Mouse (Mus musculus): ENCODE results near the gene Camta1. TPM values are rescaled to one million over a fixed set of nuclear protein-coding genes. Genes with fewer than 3 reads are reported as not detected.

Gene Camta1
- polyA plus RNA-seq, 1 experiment from 2014 or later: 77.1 TPM

GRCm38 (mm10) chr4:150973264-150973663 is 888.4 kb downstream of the Camta1 start:
- 76% methylated on average over 8 of the region's 8 CpGs for WGBS
- H3K36me3 ChIP-seq: no peaks in the 10 kb centered on the region
- H3K4me3 ChIP-seq (replicated peaks): no peak overlapping the region
- no peaks in the 10 kb centered on the region for H3K9me3 ChIP-seq (replicated peaks)
- no peak for ATAC-seq (ENCODE audit: insufficient number of reproducible peaks, low FRiP score, low TSS enrichment, low read depth)
- H3K4me2 ChIP-seq (replicated peaks): no peak overlapping the region
- no peaks in the 10 kb centered on the region for H3K4me1 ChIP-seq
- H3K27ac ChIP-seq (replicated peaks): no peak overlapping the region
- H3K9ac ChIP-seq: no peak overlapping the region
- no peaks in the 10 kb centered on the region for H3K27me3 ChIP-seq

- no peaks in the 10 kb centered on the region for H3K27me3 ChIP-seq
- no peaks in the 10 kb centered on the region for H3K36me3 ChIP-seq
- no peak overlapping the region for H3K27ac ChIP-seq (replicated peaks)
- no peak for ATAC-seq (ENCODE audit: insufficient number of reproducible peaks, low FRiP score, low TSS enrichment, low read depth)
- WGBS: 83% methylated on average over 8 of the region's 8 CpGs
- no peak overlapping the region for H3K9ac ChIP-seq
- no peaks in the 10 kb centered on the region for H3K9me3 ChIP-seq (replicated peaks)
- H3K4me1 ChIP-seq: peaks cover 5% of the 10 kb centered on the region
- H3K4me2 ChIP-seq (replicated peaks): no peak overlapping the region
- no peak overlapping the region for H3K4me3 ChIP-seq (replicated peaks)
Observed at GRCm38 (mm10) chr4:150968956-150969355, 892.7 kb downstream of the Camta1 start.

DNA sequence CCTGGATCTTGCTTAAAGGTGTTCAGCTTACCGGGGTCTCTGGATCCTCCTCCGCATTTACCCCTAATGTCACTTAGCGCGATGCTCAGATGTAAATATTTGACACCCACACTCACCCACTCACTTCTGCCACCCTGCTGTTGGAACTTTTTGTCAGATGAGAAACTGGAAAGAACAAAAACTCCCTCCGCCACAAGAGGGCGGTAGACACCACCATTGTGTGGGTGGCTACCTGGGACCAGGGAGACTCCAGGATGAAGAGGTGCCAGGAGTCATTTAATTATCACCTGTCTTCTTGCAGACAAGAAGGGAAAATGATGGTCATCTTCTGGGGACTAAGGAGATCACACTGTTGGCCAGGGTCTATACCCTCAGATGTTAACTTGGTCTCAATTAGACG is 895.1 kb downstream of the Camta1 start:
- Histone ChIP-seq H3K36me3 (no peaks in the 10 kb centered on the region), H3K27ac (replicated peaks) (no peak overlapping the region), H3K9ac (no peak overlapping the region), H3K27me3 (no peaks in the 10 kb centered on the region), H3K9me3 (replicated peaks) (no peaks in the 10 kb centered on the region), H3K4me3 (replicated peaks) (no peak overlapping the region), H3K4me1 (peaks cover 5% of the 10 kb centered on the region), H3K4me2 (replicated peaks) (no peak overlapping the region)
- 18% methylated on average over 7 of the region's 7 CpGs for WGBS
- ATAC-seq (ENCODE audit: insufficient number of reproducible peaks, low FRiP score, low TSS enrichment, low read depth): no peak

DNA sequence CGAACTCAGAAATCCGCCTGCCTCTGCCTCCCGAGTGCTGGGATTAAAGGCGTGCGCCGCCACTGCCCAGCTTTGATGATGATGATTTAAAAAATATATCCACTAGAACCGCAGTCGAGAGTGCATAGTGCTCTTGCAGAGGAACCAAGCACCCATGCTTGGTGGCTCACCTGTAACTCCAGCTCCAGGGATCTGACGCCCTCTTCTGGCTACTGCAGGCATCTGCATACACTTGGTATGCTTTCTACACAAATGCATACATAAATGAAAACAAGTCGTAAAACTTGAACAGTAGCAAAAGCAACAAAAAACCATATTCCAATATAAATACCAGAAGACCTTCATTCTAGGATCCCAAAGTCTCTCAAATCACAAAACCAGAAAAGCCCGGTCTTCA is 896.1 kb downstream of the Camta1 start:
- WGBS: 72% methylated on average over 11 of the region's 11 CpGs
- Histone ChIP-seq H3K27ac (replicated peaks) (no peak overlapping the region), H3K27me3 (no peaks in the 10 kb centered on the region), H3K4me2 (replicated peaks) (no peak overlapping the region), H3K4me3 (replicated peaks) (no peak overlapping the region), H3K36me3 (no peaks in the 10 kb centered on the region), H3K4me1 (peaks cover 5% of the 10 kb centered on the region), H3K9me3 (replicated peaks) (no peaks in the 10 kb centered on the region), H3K9ac (no peak overlapping the region)
- no peak for ATAC-seq (ENCODE audit: insufficient number of reproducible peaks, low FRiP score, low TSS enrichment, low read depth)

DNA sequence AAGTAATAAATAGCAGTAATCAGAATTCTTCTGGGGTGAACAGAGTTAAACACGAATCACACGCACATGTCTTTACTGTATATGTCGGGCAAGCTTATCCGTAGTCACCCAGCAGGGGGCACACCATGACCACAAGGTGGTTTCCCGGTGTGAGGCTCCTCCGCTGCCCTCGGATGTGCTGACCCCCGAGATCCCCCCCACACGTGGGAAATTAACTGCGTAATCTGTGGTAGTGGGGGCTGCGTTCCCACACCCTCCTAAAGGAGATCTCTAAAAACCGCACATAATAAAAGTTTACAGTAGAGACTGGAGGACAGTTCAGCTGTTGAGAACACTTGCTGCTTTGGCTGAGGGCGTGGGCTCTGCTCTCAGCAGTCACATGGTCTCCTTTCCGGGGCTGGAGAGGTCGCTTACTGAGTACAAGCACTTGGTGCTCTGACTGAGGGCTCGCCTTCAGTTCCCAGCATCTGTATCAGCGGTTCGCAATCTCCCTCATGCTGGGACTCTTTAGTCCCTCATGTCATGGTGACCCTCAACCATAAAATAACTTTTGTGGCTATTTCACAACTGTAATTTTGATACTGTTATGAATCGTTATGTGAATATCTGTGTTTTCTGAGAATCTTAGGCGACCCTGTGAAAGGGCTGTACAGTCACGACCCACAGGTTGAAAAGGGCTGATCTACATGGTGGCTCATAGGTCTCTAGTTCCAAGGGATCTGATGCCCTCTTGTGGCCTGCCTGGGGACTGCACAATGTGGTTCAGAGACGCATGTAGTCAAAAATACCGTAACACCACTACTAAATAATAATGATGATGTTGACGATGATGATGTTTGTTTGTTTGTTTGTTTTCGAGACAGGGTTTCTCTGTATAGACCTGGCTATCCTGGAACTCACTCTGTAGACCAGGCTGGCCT is 896.8 kb downstream of the Camta1 start:
- Histone ChIP-seq H3K36me3 (no peaks in the 10 kb centered on the region), H3K4me1 (peaks cover 5% of the 10 kb centered on the region), H3K27me3 (no peaks in the 10 kb centered on the region), H3K9ac (no peak overlapping the region), H3K9me3 (replicated peaks) (no peaks in the 10 kb centered on the region), H3K27ac (replicated peaks) (0 out of 2 replicates have a peak overlapping the region, but pooled peaks have one; percentile 11), H3K4me2 (replicated peaks) (peak overlapping the region; percentile 44), H3K4me3 (replicated peaks) (peak overlapping the region; percentile 22)
- no peak for ATAC-seq (ENCODE audit: insufficient number of reproducible peaks, low FRiP score, low TSS enrichment, low read depth)
- 11% methylated on average over 25 of the region's 25 CpGs for WGBS

GRCm38 (mm10) chr4:150963711-150964110 is 898.0 kb downstream of the Camta1 start:
- H3K4me1 ChIP-seq: peaks cover 5% of the 10 kb centered on the region
- H3K9me3 ChIP-seq (replicated peaks): no peaks in the 10 kb centered on the region
- H3K27me3 ChIP-seq: no peaks in the 10 kb centered on the region
- no peak overlapping the region for H3K9ac ChIP-seq
- no peak overlapping the region for H3K4me2 ChIP-seq (replicated peaks)
- 59% methylated on average over 2 of the region's 2 CpGs for WGBS
- no peaks in the 10 kb centered on the region for H3K36me3 ChIP-seq
- H3K27ac ChIP-seq (replicated peaks): no peak overlapping the region
- no peak for ATAC-seq (ENCODE audit: insufficient number of reproducible peaks, low FRiP score, low TSS enrichment, low read depth)
- no peak overlapping the region for H3K4me3 ChIP-seq (replicated peaks)

- Histone ChIP-seq H3K9ac (no peak overlapping the region), H3K9me3 (replicated peaks) (no peaks in the 10 kb centered on the region), H3K4me3 (replicated peaks) (no peak overlapping the region), H3K27ac (replicated peaks) (no peak overlapping the region), H3K4me2 (replicated peaks) (no peak overlapping the region), H3K36me3 (no peaks in the 10 kb centered on the region), H3K27me3 (no peaks in the 10 kb centered on the region), H3K4me1 (peaks cover 5% of the 10 kb centered on the region)
- ATAC-seq (ENCODE audit: insufficient number of reproducible peaks, low FRiP score, low TSS enrichment, low read depth): no peak
- 50% methylated on average over 6 of the region's 6 CpGs for whole genome bisulfite sequencing
Observed at GRCm38 (mm10) chr4:150962231-150962630, 899.4 kb downstream of the Camta1 start.

DNA sequence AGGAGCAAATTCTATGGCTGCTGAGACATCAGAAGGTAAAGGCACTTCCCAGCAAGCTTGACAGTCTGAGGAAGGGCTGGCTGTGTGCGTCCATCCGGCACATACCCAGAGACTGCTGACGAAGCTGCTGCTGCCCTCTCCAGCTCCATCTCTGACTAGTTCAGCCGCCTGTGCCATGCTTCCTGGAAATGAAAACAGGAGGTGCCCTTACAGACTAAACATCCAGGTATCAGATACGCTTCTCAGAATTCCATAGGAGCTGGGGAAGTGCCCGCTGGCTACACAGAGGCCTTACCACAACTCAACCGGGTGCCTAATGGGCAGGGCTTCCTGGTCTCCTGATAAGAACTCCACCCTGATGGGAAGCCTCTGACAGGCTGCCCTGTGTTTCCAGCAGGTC is 903.1 kb downstream of the Camta1 start:
- H3K27me3 ChIP-seq: no peaks in the 10 kb centered on the region
- no peak overlapping the region for H3K27ac ChIP-seq (replicated peaks)
- no peak overlapping the region for H3K9ac ChIP-seq
- H3K4me3 ChIP-seq (replicated peaks): no peak overlapping the region
- no peak overlapping the region for H3K4me2 ChIP-seq (replicated peaks)
- no peaks in the 10 kb centered on the region for H3K9me3 ChIP-seq (replicated peaks)
- H3K36me3 ChIP-seq: no peaks in the 10 kb centered on the region
- 78% methylated on average over 7 of the region's 7 CpGs for WGBS
- ATAC-seq (ENCODE audit: insufficient number of reproducible peaks, low FRiP score, low TSS enrichment, low read depth): no peak
- peaks cover 4% of the 10 kb centered on the region; the same call in 1 of the 2 replicates for H3K4me1 ChIP-seq

DNA sequence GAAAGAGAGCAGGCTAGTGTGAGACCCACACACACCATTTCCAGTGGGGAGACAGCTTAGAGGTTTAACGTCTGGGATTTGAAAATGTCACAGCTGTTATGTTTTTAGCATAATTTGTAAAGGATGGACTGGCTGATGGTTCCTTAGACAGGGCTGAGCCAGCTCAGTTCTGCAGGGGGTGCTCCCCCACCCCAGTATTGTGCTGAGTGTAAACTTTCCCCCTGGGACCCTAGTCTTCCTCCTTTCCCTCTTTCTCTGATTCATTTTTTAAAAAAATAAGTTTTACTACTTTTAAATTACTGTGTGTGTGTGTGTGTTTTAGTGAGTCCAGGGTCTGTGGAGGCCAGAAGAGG is 904.6 kb downstream of the Camta1 start:
- H3K27me3 ChIP-seq: no peaks in the 10 kb centered on the region
- H3K4me2 ChIP-seq (replicated peaks): no peak overlapping the region
- H3K36me3 ChIP-seq: no peaks in the 10 kb centered on the region
- H3K9ac ChIP-seq: no peak overlapping the region
- H3K4me3 ChIP-seq (replicated peaks): no peak overlapping the region
- H3K4me1 ChIP-seq: peaks cover 4% of the 10 kb centered on the region; the same call in 1 of the 2 replicates
- WGBS: 17% methylated on average over 1 of the region's 1 CpGs
- H3K27ac ChIP-seq (replicated peaks): no peak overlapping the region
- H3K9me3 ChIP-seq (replicated peaks): no peaks in the 10 kb centered on the region
- ATAC-seq (ENCODE audit: insufficient number of reproducible peaks, low FRiP score, low TSS enrichment, low read depth): no peak

- Histone ChIP-seq H3K4me1 (peaks cover 4% of the 10 kb centered on the region; the same call in 1 of the 2 replicates), H3K9ac (no peak overlapping the region), H3K36me3 (no peaks in the 10 kb centered on the region), H3K4me2 (replicated peaks) (no peak overlapping the region), H3K27ac (replicated peaks) (no peak overlapping the region), H3K4me3 (replicated peaks) (no peak overlapping the region), H3K27me3 (no peaks in the 10 kb centered on the region), H3K9me3 (replicated peaks) (no peaks in the 10 kb centered on the region)
- WGBS: 57% methylated on average over 13 of the region's 13 CpGs
- 0 out of 2 replicates have a peak, but pooled peaks have one; percentile 41 for ATAC-seq (ENCODE audit: insufficient number of reproducible peaks, low FRiP score, low TSS enrichment, low read depth)
Observed at GRCm38 (mm10) chr4:150956369-150957105, 905.1 kb downstream of the Camta1 start.

DNA sequence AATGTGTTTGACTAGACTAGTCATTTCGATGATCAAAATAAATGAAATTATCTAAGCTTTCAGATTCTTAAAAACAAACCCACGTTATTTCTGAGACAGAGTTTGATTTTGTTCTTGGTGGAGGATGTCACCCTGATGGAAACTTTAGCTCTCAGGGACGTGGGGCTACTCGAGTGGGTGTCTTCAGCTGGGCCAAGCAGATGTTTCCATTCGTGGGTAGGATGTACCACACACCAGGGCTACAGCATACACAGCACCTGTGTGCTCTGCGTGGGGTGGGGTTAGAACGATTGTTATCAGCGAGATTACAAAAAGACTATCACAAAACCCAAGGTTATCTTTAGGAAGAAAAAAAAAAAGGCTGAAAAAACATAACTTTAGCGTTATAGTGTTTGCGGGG is 910.7 kb downstream of the Camta1 start:
- Histone ChIP-seq H3K27me3 (no peaks in the 10 kb centered on the region), H3K27ac (replicated peaks) (no peak overlapping the region), H3K4me2 (replicated peaks) (no peak overlapping the region), H3K9me3 (replicated peaks) (no peaks in the 10 kb centered on the region), H3K4me3 (replicated peaks) (no peak overlapping the region), H3K36me3 (no peaks in the 10 kb centered on the region), H3K9ac (no peak overlapping the region), H3K4me1 (no peaks in the 10 kb centered on the region)
- WGBS: 76% methylated on average over 10 of the region's 10 CpGs
- no peak for ATAC-seq (ENCODE audit: insufficient number of reproducible peaks, low FRiP score, low TSS enrichment, low read depth)
